Mouse (Mus musculus) gonadal fat pad, adult 2 months (tissue): ENCODE results near the gene Pabpc5. TPM values are rescaled to one million over a fixed set of nuclear protein-coding genes. Genes with fewer than 3 reads are reported as not detected.

Experiments used
- DNase-seq: peaks from one replicate; pipeline ENCODE4 v3.0.0-alpha.2; 2012; ENCODE audit warnings: low read depth
- polyA plus RNA-seq: library from polyadenylated mRNA; depleted of rRNA; stranded (reverse); fragments of >200 nt; gene quantifications from 2 replicates; pipeline ENCODE4 v1.2.3, GENCODE M21; 2012; rRNA removed

Pabpc5 gene
- 0.04 and 0.08 TPM in 2 replicates for polyA plus RNA-seq

GRCm38 (mm10) chrX:119927081-119927571 is at the start of gene Pabpc5:
Gene Pabpc5 (plus strand): TSS chrX:119927196.
- no peak for DNase-seq

- DNase-seq = no peak
Observed at GRCm38 (mm10) chrX:119886957-119887593, 39.9 kb upstream of the Pabpc5 start.

DNA sequence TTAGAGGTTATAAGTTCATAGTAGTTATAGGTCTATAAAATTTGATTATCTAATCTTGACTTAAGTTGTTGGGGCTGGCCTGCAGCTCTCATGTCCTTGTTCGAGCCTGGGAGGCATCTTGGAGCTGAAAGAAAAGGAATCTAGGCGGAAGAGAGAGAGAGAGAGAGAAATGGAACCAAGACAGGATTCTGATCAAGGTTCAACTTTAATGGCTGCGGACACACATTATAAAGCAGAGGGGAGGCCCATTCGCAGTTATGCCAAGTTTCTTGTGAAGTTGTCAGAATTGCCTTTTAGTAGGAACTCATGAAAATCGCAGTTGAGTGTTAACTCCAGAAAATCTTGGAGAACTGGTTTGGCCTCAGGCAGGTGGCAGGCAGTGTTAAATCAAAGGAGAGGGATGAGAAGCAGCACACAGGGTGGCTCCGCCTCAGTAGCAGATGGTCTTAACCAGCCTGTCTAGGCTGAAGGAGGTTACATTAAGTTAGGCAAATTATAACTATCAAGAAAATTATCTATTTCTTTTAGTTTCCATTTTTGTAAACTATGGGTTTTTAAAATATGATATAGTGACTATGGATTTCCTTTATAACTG is 38.6 kb upstream of the Pabpc5 start:
- no peak for DNase-seq

DNA sequence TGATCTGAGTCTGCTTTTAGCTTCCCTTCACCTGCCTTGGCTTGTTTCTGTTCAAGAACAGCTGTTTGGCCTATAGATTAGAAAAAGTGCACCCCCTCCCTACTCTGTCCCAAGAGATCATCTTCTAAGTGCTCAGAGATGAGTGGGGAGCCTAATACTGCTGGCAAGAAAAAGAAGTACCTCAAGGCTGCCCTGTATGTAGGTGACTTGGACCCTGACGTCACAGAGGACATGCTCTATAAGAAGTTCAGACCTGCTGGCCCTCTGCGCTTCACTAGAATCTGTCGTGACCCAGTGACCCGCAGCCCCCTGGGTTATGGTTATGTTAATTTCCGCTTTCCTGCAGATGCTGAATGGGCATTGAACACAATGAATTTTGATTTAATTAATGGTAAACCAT is 856 bp downstream of the Pabpc5 start:
- DNase-seq = no peak
